Mouse (Mus musculus): ENCODE measurements at regions not wholly inside any gene's neighbourhood (a gene's known extent, or its start where the extent isn't known, plus 50 kb on each side); places are given as distances from the start of the nearest gene placed in this dataset.

DNA sequence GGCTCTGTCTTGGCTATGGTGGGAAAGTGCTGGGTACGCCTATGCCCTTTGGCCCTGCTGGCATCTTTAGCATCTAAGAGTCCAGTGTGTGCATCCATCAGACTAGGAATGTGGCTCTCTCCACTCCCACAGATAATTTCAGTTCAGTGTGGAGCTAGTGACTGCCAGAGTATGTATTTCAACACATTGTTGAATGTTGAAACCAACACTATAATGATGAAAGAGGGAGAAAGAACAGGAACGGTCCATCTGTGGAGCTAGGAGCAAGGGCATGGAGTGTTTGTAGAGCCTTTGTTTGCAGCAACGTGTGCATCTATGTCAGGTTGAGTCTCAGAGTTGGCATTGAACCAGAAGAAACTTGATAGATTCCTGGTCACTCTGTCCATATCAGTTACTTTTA lies 54.9 kb upstream of the Commd8 start:
- H3K36me3 ChIP-seq (ENCODE audit: control insufficient read depth, insufficient read depth, low read length) = no peaks in the 10 kb centered on the region
- H3K9ac ChIP-seq (ENCODE audit: low read depth, low read length) = no peak overlapping the region
- no peak overlapping the region for H3K27ac ChIP-seq (ENCODE audit: low read depth, low read length)
- 88% methylated on average over 3 of the region's 3 CpGs for WGBS (ENCODE audit: insufficient replicate concordance)
- no peak overlapping the region for H3K4me3 ChIP-seq (ENCODE audit: low read depth, low read length)
- no peaks in the 10 kb centered on the region for H3K9me3 ChIP-seq (replicated peaks; ENCODE audit: control insufficient read depth, low read length)
- H3K27me3 ChIP-seq (ENCODE audit: control insufficient read depth, insufficient read depth, low read length) = no peaks in the 10 kb centered on the region
- peaks cover 11% of the 10 kb centered on the region for H3K4me1 ChIP-seq (ENCODE audit: control insufficient read depth, insufficient read depth, low read length)
- ATAC-seq (replicated peaks; ENCODE audit: insufficient number of reproducible peaks, low FRiP score, low TSS enrichment) = no peak
- no peak overlapping the region for H3K4me2 ChIP-seq

DNA sequence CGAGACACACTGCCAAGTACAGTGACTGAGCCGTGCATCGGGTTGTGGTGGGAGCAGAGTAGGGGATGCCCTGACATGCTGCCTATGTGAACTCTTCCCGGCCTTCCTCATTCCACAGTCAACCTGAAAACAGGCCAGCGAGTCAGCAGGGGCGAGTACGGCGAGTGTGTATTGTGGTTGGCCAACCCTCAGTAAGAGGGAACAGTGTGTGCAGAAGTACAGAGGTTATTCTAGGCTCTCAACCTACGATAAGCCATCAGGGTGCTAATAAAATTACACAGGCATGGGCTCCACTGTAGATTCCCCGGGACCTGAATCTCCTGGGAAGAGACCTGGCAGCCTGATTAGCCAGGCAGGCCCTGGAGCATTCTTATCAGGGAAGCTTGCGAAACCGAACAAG lies 51.7 kb upstream of the Commd8 start:
- peak overlapping the region; percentile 54; the same call in 1 of the 2 replicates for H3K27ac ChIP-seq (ENCODE audit: low read depth, low read length)
- H3K4me1 ChIP-seq (ENCODE audit: control insufficient read depth, insufficient read depth, low read length) = peaks cover 5% of the 10 kb centered on the region
- H3K9ac ChIP-seq (ENCODE audit: low read depth, low read length) = no peak overlapping the region
- H3K36me3 ChIP-seq (ENCODE audit: control insufficient read depth, insufficient read depth, low read length) = no peaks in the 10 kb centered on the region
- no peaks in the 10 kb centered on the region for H3K9me3 ChIP-seq (replicated peaks; ENCODE audit: control insufficient read depth, low read length)
- H3K4me3 ChIP-seq (ENCODE audit: low read depth, low read length) = no peak overlapping the region
- ATAC-seq (replicated peaks; ENCODE audit: insufficient number of reproducible peaks, low FRiP score, low TSS enrichment) = no peak
- H3K4me2 ChIP-seq = no peak overlapping the region
- WGBS (ENCODE audit: insufficient replicate concordance) = 71% methylated on average over 12 of the region's 12 CpGs
- no peaks in the 10 kb centered on the region for H3K27me3 ChIP-seq (ENCODE audit: control insufficient read depth, insufficient read depth, low read length)

DNA sequence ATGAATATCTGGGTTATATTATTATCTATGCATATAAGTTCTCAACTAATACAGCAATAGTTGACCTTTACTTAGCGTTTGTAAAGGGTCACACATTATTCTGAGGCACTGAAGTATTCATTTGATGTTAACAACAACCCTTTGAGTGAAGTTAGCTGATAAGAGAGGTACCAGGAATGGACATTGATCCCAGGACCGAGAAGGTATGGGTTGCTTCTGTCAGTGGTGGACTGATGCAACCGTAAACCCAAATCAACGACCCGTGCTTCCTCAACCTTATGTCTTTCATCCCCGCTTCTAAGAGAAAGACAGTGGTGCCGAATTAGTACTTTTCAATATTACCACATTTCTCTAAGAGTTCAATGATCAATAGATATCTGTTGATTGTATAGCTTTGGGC lies 51.3 kb upstream of the Commd8 start:
- Histone ChIP-seq H3K36me3 (ENCODE audit: control insufficient read depth, insufficient read depth, low read length) (no peaks in the 10 kb centered on the region), H3K9ac (ENCODE audit: low read depth, low read length) (no peak overlapping the region), H3K27ac (ENCODE audit: low read depth, low read length) (no peak overlapping the region), H3K27me3 (ENCODE audit: control insufficient read depth, insufficient read depth, low read length) (no peaks in the 10 kb centered on the region), H3K4me2 (no peak overlapping the region), H3K9me3 (replicated peaks; ENCODE audit: control insufficient read depth, low read length) (no peaks in the 10 kb centered on the region), H3K4me1 (ENCODE audit: control insufficient read depth, insufficient read depth, low read length) (peaks cover under 1% of the 10 kb centered on the region), H3K4me3 (ENCODE audit: low read depth, low read length) (no peak overlapping the region)
- WGBS (ENCODE audit: insufficient replicate concordance) = 85% methylated on average over 7 of the region's 7 CpGs
- no peak for ATAC-seq (replicated peaks; ENCODE audit: insufficient number of reproducible peaks, low FRiP score, low TSS enrichment)
